Mouse (Mus musculus) skeletal muscle tissue, postnatal 0 days (tissue): ENCODE data around the gene Elf4. TPM values are rescaled to one million over a fixed set of nuclear protein-coding genes. Genes with fewer than 3 reads are reported as not detected.

Experiments
- polyA plus RNA-seq: library from polyadenylated mRNA; unstranded; fragments of >200 nt; fragmentation: Nextera tagmentation; extraction: Ambion mirVana; gene quantifications from 2 replicates; pipeline ENCODE4 v1.2.1, GENCODE M21; 2015

Elf4 gene
- 3.1 and 3.3 TPM in 2 replicates for polyA plus RNA-seq

DNA sequence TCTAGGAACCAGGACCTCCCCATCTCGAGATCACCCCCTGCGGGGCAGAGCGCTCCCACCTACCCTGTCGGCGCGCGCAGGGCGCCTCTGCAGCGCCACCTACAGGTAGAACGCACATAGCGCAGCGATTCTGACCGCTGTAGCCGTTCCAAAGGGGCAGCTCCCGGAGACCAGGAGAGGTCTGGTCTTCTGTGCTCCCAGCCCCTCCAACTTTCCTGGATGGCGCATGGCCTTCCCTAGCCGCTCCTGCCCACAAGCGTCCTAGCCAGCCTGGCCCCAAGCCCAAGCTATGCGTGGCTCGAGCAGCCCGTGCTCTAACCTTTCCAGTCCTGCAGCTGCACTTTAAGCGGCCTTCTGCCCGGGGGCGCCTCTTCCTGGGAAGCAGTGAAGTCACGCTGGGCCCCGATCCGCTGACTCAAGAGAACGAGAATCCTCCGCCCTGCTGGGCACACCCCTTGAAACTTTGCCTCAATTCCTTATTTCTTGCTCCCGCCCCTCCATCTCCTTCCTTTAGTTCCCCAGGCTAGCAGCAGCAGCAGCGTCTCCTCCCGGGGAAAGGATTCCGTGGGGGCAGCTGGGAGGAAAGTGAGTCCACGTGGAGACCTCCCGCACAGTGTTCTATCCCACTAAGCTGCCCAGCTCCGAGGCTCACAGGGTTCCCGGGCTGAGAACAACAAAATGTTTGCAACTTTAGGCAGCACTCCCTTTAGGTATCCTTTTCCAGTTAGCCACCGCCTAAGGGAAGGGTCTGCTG lies at the start of gene Elf4:
Gene Elf4, minus strand, starts transcription at position 379 of the 754 bp plus-strand sequence.

Other genes with a start within 250 kb of the Elf4 start
- 9.6 and 10.5 TPM in 2 replicates for gene Utp14a, start 206.3 kb downstream of the Elf4 start, polyA plus RNA-seq
- gene Bcorl1, start 121.8 kb downstream of the Elf4 start, polyA plus RNA-seq, result 3.4 and 3.7 TPM in 2 replicates
- gene Aifm1, start 50.4 kb upstream of the Elf4 start, polyA plus RNA-seq, result 60.4 and 64.0 TPM in 2 replicates
- 1.5 and 1.7 TPM in 2 replicates for gene Rab33a, start 56.2 kb upstream of the Elf4 start, polyA plus RNA-seq
- gene Zfp280c, start 131.4 kb upstream of the Elf4 start, polyA plus RNA-seq, result 3.6 and 4.1 TPM in 2 replicates
- 4.3 and 5.3 TPM in 2 replicates for gene Slc25a14, start 160.3 kb upstream of the Elf4 start, polyA plus RNA-seq
- not detected in 2 replicates for gene Gpr119, start 211.3 kb upstream of the Elf4 start, polyA plus RNA-seq
- gene Rbmx2, start 231.9 kb upstream of the Elf4 start, polyA plus RNA-seq, result 7.0 and 7.2 TPM in 2 replicates